Mouse (Mus musculus): ENCODE data around the gene Pid1. TPM values are rescaled to one million over a fixed set of nuclear protein-coding genes. Genes with fewer than 3 reads are reported as not detected.

Gene Pid1
- total and polyA plus RNA-seq, 2 experiments from 2014 or later = 48.6 to 57.8 TPM

- ATAC-seq (no peak), DNase-seq (no peak)
- no peaks in the 10 kb centered on the region for H3K9me3 ChIP-seq (ENCODE audit: low read length)
- H3K27me3 ChIP-seq (ENCODE audit: insufficient read depth, low read length) = no peaks in the 10 kb centered on the region
- H3K4me2 ChIP-seq (ENCODE audit: low read depth) = no peak overlapping the region
- 89% methylated on average over 1 of the region's 1 CpGs for WGBS
- H3K4me3 ChIP-seq (ENCODE audit: low read depth, low read length) = no peak overlapping the region
- no peak for TF ChIP-seq CTCF (IDR thresholded peaks at IDR 0.05; ENCODE audit: low read depth)
- H3K4me1 ChIP-seq (ENCODE audit: insufficient read depth) = no peaks in the 10 kb centered on the region
- no peak overlapping the region for H3K9ac ChIP-seq
- no peak overlapping the region for H3K27ac ChIP-seq (ENCODE audit: low read depth, low read length)
- no peaks in the 10 kb centered on the region for H3K36me3 ChIP-seq (ENCODE audit: insufficient read depth)
These were observed 338.2 kb downstream of the Pid1 start for GRCm38 (mm10) chr1:84025746-84026145.

DNA sequence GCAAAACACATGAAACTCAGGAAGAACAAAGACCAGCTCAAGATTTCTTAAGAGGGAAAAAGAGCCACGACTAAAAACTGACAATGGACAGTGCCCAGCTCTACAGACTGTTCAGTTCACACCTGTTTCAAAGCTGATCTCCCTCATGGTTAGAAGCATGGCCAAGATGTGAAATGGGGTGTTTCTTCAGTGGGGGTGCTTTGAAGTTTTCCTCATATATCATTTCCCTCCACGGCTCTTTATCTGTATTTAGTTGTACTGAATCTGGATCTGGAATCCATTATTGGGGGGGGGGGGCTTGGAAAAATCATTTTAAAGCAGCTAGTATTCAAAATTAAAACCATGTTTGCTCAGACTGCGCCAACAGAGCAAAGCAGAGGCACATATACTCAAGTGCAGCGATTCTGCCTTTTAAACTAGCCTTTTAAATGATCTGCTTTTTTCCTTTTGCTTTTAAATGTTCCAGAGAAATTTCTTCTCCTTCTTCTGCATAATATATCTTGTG is 351.1 kb downstream of the Pid1 start:
- no peak for TF ChIP-seq CTCF (IDR thresholded peaks at IDR 0.05; ENCODE audit: low read depth)
- no peak overlapping the region for H3K27ac ChIP-seq (ENCODE audit: low read depth, low read length)
- 82% methylated on average over 4 of the region's 4 CpGs for WGBS
- no peak for ATAC-seq
- H3K4me3 ChIP-seq (ENCODE audit: low read depth, low read length) = no peak overlapping the region
- no peaks in the 10 kb centered on the region for H3K27me3 ChIP-seq (ENCODE audit: insufficient read depth, low read length)
- H3K4me2 ChIP-seq (ENCODE audit: low read depth) = no peak overlapping the region
- no peaks in the 10 kb centered on the region for H3K9me3 ChIP-seq (ENCODE audit: low read length)
- DNase-seq = no peak
- no peaks in the 10 kb centered on the region for H3K4me1 ChIP-seq (ENCODE audit: insufficient read depth)
- H3K36me3 ChIP-seq (ENCODE audit: insufficient read depth) = no peaks in the 10 kb centered on the region
- H3K9ac ChIP-seq = no peak overlapping the region

- ATAC-seq (no peak), DNase-seq (no peak)
- H3K4me1 ChIP-seq (ENCODE audit: insufficient read depth) = no peaks in the 10 kb centered on the region
- no peak overlapping the region for H3K4me3 ChIP-seq (ENCODE audit: low read depth, low read length)
- WGBS = 90% methylated on average over 4 of the region's 4 CpGs
- H3K4me2 ChIP-seq (ENCODE audit: low read depth) = no peak overlapping the region
- H3K36me3 ChIP-seq (ENCODE audit: insufficient read depth) = no peaks in the 10 kb centered on the region
- no peak overlapping the region for H3K9ac ChIP-seq
- no peaks in the 10 kb centered on the region for H3K9me3 ChIP-seq (ENCODE audit: low read length)
- H3K27me3 ChIP-seq (ENCODE audit: insufficient read depth, low read length) = no peaks in the 10 kb centered on the region
- no peak overlapping the region for H3K27ac ChIP-seq (ENCODE audit: low read depth, low read length)
- no peak for TF ChIP-seq CTCF (IDR thresholded peaks at IDR 0.05; ENCODE audit: low read depth)
These were observed 361.4 kb downstream of the Pid1 start for GRCm38 (mm10) chr1:84002630-84003029.

Small RNA genes lying within 50 kb of the gene (microRNA-seq; reads per million reads assigned to microRNA genes)
- gene Mir6353 = 0 reads per million in 2 experiments

All from forebrain, postnatal 0 days (tissue).